Mouse (Mus musculus) hindbrain, embryonic 12.5 days (tissue): Measurements from ENCODE around the gene Zswim8. TPM values are rescaled to one million over a fixed set of nuclear protein-coding genes. Genes with fewer than 3 reads are reported as not detected.

ENCODE experiments used
- ATAC-seq: fragments of 200-750 bp; cut with Nextera tagmentation; 2 replicates; pipeline ENCODE4 v1.8.0; 2017; ENCODE audit warnings: moderate TSS enrichment; ENCODE audit not compliant: low FRiP score
- H3K27ac ChIP-seq: fragments of 300-500 bp; sonication (generic); 2 replicates; pipeline ENCODE4 v1.5.1; 2016; ENCODE audit warnings: mild to moderate bottlenecking
- H3K27me3 ChIP-seq: fragments of 300-500 bp; sonication (generic); 2 replicates; pipeline ENCODE4 v1.6.1; 2016; ENCODE audit warnings: mild to moderate bottlenecking
- H3K36me3 ChIP-seq: fragments of 300-500 bp; sonication (generic); 2 replicates; pipeline ENCODE4 v1.6.1; 2016; ENCODE audit warnings: mild to moderate bottlenecking
- H3K4me1 ChIP-seq: fragments of 300-500 bp; sonication (generic); 2 replicates; pipeline ENCODE4 v1.6.1; 2016
- H3K4me2 ChIP-seq: fragments of 300-500 bp; sonication (generic); replicated peaks from 2 replicates; pipeline ENCODE4 v1.6.1; 2016; ENCODE audit warnings: mild to moderate bottlenecking
- H3K4me3 ChIP-seq: fragments of 300-500 bp; sonication (generic); 2 replicates; pipeline ENCODE4 v1.5.1; 2016; ENCODE audit warnings: mild to moderate bottlenecking
- H3K9ac ChIP-seq: fragments of 300-500 bp; sonication (generic); 2 replicates; pipeline ENCODE4 v1.6.1; 2016; ENCODE audit warnings: mild to moderate bottlenecking, moderate library complexity
- H3K9me3 ChIP-seq: fragments of 300-500 bp; sonication (generic); replicated peaks from 2 replicates; pipeline ENCODE4 v1.6.1; 2016; ENCODE audit warnings: mild to moderate bottlenecking
- WGBS: fragments of 180-500 bp; shearing (Covaris S2); methylation state at CpG from one replicate; pipeline ENCODE4 v1.1.7; 2016; 5-methylcytosine and 5-hydroxymethylcytosine counted together
- polyA plus RNA-seq: library from polyadenylated mRNA; unstranded; fragments of >200 nt; fragmentation: Nextera tagmentation; extraction: Ambion mirVana; gene quantifications from 2 replicates; pipeline ENCODE4 v1.2.1, GENCODE M21; 2016

Zswim8 gene
- polyA plus RNA-seq, 1 experiment from 2014 or later = 60.1 TPM

DNA sequence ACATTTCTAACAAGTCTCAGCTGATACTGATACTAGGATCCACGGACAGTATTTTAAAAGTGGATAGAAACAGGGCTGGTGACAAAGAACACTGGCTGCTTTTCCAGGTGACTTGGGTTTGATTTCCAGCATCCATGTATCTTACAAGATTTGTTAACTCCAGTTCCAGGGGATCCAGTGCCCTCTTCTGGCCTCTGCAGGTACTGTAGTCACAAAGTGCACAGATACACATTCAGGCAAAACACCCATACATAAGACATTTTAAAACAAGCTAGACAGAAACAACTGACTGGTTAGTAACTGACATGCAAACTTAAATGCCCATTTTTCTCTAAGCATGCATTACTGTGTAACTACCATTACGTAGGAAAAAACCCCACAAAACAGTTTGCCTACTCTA, 34.4 kb upstream of the Zswim8 start:
- H3K27me3 ChIP-seq = peaks cover 14% of the 10 kb centered on the region; the same call in 1 of the 2 replicates
- no peak for ATAC-seq
- 90% methylated on average over 2 of the region's 2 CpGs for WGBS
- H3K36me3 ChIP-seq = peaks cover 20% of the 10 kb centered on the region
- H3K4me3 ChIP-seq = no peak overlapping the region
- no peaks in the 10 kb centered on the region for H3K9me3 ChIP-seq
- no peak overlapping the region for H3K4me2 ChIP-seq
- peaks cover 13% of the 10 kb centered on the region for H3K4me1 ChIP-seq
- no peak overlapping the region for H3K27ac ChIP-seq
- no peak overlapping the region for H3K9ac ChIP-seq

DNA sequence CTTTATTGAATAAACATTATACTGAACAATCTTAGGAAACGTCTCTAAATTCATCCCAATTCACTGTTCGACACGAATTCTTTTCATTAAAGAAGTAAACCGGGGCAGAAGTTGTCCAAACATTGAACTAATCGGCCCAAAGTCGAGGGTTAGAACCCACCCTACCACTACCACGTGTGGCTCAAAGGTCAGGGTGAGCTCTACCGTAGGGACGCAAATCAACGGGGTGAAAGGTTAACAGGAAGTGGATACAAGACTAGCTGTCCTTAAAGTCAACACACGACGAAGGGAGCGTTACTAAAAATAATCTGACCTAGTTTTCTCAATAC, 33.7 kb upstream of the Zswim8 start:
- Histone ChIP-seq H3K4me3 (peak overlapping the region; percentile 73), H3K27me3 (0 out of 2 replicates have a peak, but pooled peaks cover 8% of the 10 kb centered on the region), H3K36me3 (peaks cover 27% of the 10 kb centered on the region), H3K9me3 (no peaks in the 10 kb centered on the region), H3K9ac (0 out of 2 replicates have a peak overlapping the region, but pooled peaks have one; percentile 23), H3K27ac (peak overlapping the region; percentile 74), H3K4me1 (peaks cover 13% of the 10 kb centered on the region), H3K4me2 (peak overlapping the region; percentile 86)
- peak; percentile 82 for ATAC-seq
- WGBS = 12% methylated on average over 13 of the region's 13 CpGs

DNA sequence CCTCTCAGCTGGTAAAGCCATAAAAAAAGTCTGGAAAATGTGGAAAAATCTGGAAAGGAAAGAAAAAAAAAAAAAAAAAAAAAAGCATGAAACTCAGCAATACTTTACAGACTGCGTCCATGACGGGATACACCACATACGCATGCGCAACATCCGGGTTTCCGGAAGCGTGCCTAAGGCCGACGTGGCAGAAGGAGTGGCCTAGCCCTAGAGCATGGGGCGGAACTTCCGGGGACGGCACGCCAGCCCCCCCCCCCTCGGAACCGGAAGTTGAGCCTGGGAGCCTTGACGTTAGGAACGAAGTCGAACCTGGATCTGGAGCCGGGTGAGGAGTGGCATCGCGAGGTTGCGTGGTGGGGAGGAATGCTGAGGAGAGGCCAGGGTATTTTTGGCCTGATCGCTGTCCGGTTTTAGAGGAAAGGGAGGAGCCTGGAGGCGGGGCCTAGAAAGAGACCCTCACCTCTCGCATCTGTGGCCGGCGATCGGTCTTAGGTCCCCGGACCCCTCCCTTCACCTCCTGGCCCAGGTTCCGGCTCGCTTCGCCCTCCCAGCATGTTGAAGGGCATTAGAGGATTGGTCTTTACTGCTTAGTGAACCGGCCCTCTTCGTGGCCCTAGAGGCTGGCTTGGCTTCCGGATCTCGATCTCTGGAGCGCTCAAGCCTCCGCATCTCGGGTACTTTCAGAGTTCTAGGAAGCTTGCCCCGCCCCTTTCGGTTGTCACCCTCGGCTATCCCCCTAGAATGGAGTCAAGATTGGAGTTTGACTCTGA, 33.1 kb upstream of the Zswim8 start, which contains the start of gene Sec24c:
Sec24c (plus strand) TSS at position 245 of the 770 bp plus-strand sequence.
- WGBS = 2% methylated on average over 43 of the region's 43 CpGs
- Histone ChIP-seq H3K36me3 (peaks cover 32% of the 10 kb centered on the region), H3K27me3 (0 out of 2 replicates have a peak, but pooled peaks cover 3% of the 10 kb centered on the region), H3K9ac (peak within 1 kb of the TSS; percentile 86), H3K27ac (peak within 1 kb of the TSS; percentile 89), H3K4me3 (peak within 1 kb of the TSS; percentile 73), H3K4me2 (peak within 1 kb of the TSS; percentile 86), H3K9me3 (no peaks in the 10 kb centered on the region), H3K4me1 (peaks cover 13% of the 10 kb centered on the region)
- peak; percentile 96 for ATAC-seq

DNA sequence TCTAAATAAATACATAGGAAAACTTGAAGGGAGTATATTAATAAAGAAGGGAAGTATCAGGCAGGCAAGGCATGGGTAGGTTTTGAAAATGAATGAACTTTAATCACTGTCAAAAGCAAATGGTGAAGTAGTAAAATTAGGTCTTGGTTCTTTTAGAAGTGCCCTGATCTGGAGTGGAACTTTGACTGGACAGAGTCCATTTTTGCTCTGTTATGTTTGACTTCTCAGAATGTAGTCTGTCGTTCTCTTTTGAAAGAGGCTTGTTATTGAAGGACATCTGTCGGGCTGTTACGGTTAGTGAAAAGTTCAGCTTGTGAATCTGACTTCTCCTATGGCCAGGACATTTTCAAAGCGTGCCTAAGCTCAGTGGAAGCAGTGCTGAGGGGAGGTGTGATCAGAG, 29.4 kb upstream of the Zswim8 start:
- ATAC-seq = no peak
- no peak overlapping the region for H3K4me3 ChIP-seq
- H3K27me3 ChIP-seq = no peaks in the 10 kb centered on the region
- 94% methylated on average over 4 of the region's 4 CpGs for WGBS
- no peaks in the 10 kb centered on the region for H3K9me3 ChIP-seq
- no peak overlapping the region for H3K27ac ChIP-seq
- no peak overlapping the region for H3K9ac ChIP-seq
- no peak overlapping the region for H3K4me2 ChIP-seq
- peaks cover 68% of the 10 kb centered on the region for H3K36me3 ChIP-seq
- H3K4me1 ChIP-seq = peaks cover 13% of the 10 kb centered on the region

DNA sequence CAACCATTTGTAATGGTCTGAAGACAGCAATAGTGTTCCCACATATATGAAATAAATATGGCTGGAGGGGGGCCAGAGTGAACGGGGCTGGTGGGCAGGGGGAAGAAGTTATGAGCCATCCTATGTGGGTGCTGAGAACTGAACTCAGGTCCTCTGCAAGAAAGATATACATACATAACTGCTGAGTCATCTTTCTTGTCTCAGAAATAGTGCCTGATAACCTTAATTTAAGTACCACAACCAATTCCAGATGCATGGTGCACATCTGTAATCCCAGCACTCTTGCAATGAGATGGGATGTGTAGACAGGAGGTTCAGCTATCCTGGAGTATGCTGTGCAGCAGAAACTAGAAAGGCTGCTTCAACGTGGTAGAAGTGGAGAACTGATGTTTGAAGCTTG, 25.6 kb upstream of the Zswim8 start:
- Histone ChIP-seq H3K4me3 (no peak overlapping the region), H3K9ac (no peak overlapping the region), H3K27ac (no peak overlapping the region), H3K9me3 (no peaks in the 10 kb centered on the region), H3K36me3 (peaks cover 96% of the 10 kb centered on the region), H3K27me3 (no peaks in the 10 kb centered on the region), H3K4me2 (no peak overlapping the region), H3K4me1 (no peaks in the 10 kb centered on the region)
- 96% methylated on average over 2 of the region's 2 CpGs for WGBS
- ATAC-seq = no peak

DNA sequence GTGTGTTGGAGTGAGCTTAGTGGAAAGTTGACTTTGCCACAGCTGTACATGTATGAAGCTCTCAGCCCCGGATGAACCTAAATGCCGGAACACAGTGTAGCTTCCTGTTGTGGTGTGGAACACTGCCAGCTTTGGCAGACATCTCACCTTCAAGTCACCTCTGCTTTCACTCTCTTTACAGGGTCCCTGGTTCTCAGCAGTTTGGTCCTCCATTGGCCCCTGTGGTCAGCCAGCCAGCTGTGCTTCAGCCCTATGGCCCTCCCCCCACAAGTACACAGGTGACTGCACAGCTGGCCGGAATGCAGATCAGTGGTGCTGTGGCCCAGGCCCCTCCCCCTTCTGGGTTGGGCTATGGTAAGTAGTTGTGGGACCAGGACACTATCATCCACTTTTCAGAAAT, 24.9 kb upstream of the Zswim8 start:
- Histone ChIP-seq H3K4me1 (no peaks in the 10 kb centered on the region), H3K4me3 (no peak overlapping the region), H3K36me3 (peaks cover 98% of the 10 kb centered on the region), H3K9me3 (no peaks in the 10 kb centered on the region), H3K27me3 (no peaks in the 10 kb centered on the region), H3K9ac (no peak overlapping the region), H3K4me2 (no peak overlapping the region), H3K27ac (no peak overlapping the region)
- WGBS = 82% methylated on average over 3 of the region's 3 CpGs
- no peak for ATAC-seq

DNA sequence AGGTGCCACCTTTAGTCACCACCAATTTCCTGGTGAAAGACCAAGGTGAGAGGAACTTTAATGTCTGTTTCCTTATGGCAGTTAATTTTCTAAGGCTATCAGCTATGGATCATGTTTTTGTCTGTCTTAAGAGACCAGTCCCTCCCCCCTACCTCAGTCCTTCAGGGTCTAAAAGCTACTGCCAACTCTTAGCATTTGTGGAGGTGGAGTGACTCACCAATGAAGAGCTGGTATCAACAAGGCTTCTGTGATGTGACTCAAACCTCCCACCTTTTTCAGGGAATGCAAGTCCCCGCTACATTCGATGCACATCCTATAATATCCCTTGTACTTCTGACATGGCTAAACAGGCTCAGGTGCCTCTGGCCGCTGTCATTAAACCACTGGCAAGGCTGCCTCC, 20.8 kb upstream of the Zswim8 start:
- H3K27me3 ChIP-seq = no peaks in the 10 kb centered on the region
- no peak overlapping the region for H3K9ac ChIP-seq
- H3K4me1 ChIP-seq = no peaks in the 10 kb centered on the region
- no peak for ATAC-seq
- no peak overlapping the region for H3K27ac ChIP-seq
- peaks cover 99% of the 10 kb centered on the region for H3K36me3 ChIP-seq
- WGBS = 95% methylated on average over 3 of the region's 3 CpGs
- H3K4me3 ChIP-seq = no peak overlapping the region
- no peak overlapping the region for H3K4me2 ChIP-seq
- no peaks in the 10 kb centered on the region for H3K9me3 ChIP-seq

DNA sequence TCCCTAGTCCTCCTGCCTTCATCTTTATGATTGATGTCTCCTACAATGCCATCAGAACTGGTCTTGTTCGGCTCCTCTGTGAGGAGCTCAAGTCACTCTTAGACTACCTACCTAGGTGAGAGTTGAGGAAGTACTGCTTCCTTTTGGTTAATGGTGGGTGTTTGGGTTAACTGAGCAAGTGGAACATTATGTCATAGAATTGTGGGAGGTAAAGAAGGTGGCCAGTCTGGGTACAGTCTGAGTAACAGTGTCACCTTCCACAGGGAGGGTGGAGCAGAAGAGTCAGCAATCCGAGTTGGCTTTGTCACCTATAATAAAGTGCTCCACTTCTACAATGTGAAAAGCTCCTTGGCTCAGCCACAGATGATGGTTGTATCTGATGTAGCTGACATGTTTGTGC, 18.3 kb upstream of the Zswim8 start:
- no peak overlapping the region for H3K27ac ChIP-seq
- no peak overlapping the region for H3K4me3 ChIP-seq
- no peaks in the 10 kb centered on the region for H3K27me3 ChIP-seq
- no peak for ATAC-seq
- H3K9ac ChIP-seq = no peak overlapping the region
- 94% methylated on average over 2 of the region's 2 CpGs for WGBS
- no peaks in the 10 kb centered on the region for H3K9me3 ChIP-seq
- H3K4me2 ChIP-seq = no peak overlapping the region
- 0 out of 2 replicates have a peak, but pooled peaks cover under 1% of the 10 kb centered on the region for H3K4me1 ChIP-seq
- H3K36me3 ChIP-seq = peaks cover 99% of the 10 kb centered on the region

DNA sequence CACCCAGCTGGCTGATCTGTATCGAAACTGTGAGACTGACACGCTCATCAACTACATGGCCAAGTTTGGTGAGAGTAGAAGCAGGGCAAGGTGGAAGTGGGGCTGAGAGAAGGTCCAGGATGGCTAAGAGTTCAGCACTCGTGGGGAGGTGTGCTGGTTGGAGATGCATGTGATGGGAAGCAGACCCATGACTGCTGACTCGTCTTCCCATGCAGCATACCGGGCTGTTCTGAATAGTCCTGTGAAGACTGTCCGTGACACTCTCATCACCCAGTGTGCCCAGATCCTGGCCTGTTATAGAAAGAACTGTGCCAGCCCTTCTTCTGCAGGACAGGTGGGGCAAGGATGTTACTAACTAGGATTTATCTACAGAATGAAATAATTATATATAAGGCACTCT, 15.6 kb upstream of the Zswim8 start:
- H3K4me3 ChIP-seq = no peak overlapping the region
- WGBS = 90% methylated on average over 6 of the region's 6 CpGs

DNA sequence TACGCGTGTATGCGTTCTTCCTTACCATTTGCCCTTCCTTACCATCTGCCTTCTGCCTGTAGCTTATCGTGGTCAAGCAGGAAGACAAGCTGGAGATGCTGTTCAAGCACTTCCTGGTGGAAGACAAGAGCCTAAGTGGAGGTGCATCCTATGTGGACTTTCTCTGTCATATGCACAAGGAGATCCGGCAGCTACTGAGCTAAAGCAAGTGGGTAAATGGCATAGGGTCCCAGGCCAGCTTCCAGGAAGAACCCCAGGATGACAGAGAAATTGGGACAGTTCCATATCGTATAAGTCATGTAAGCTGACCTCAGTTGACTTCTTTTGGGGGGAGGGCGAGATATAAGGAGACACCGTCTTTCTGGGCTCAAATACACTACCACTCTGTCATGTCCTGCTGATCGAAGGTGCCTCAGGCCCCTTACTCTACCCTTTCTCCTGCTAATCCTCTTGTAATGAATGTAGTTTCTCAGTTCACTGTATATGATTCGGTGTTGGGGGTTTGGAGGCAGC, 13.7 kb upstream of the Zswim8 start:
- H3K9ac ChIP-seq = no peak overlapping the region
- peaks cover 63% of the 10 kb centered on the region for H3K36me3 ChIP-seq
- H3K4me1 ChIP-seq = peaks cover 38% of the 10 kb centered on the region
- H3K9me3 ChIP-seq = no peaks in the 10 kb centered on the region
- H3K27me3 ChIP-seq = no peaks in the 10 kb centered on the region
- no peak for ATAC-seq
- no peak overlapping the region for H3K4me2 ChIP-seq
- no peak overlapping the region for H3K27ac ChIP-seq
- H3K4me3 ChIP-seq = no peak overlapping the region
- 94% methylated on average over 10 of the region's 10 CpGs for WGBS

More for the DNA sequence above, 15.6 kb upstream of the Zswim8 start:
- H3K27ac ChIP-seq = no peak overlapping the region
- no peak for ATAC-seq
- H3K9ac ChIP-seq = no peak overlapping the region
- peaks cover 20% of the 10 kb centered on the region for H3K4me1 ChIP-seq
- no peaks in the 10 kb centered on the region for H3K27me3 ChIP-seq
- no peaks in the 10 kb centered on the region for H3K9me3 ChIP-seq
- peaks cover 76% of the 10 kb centered on the region for H3K36me3 ChIP-seq
- no peak overlapping the region for H3K4me2 ChIP-seq

DNA sequence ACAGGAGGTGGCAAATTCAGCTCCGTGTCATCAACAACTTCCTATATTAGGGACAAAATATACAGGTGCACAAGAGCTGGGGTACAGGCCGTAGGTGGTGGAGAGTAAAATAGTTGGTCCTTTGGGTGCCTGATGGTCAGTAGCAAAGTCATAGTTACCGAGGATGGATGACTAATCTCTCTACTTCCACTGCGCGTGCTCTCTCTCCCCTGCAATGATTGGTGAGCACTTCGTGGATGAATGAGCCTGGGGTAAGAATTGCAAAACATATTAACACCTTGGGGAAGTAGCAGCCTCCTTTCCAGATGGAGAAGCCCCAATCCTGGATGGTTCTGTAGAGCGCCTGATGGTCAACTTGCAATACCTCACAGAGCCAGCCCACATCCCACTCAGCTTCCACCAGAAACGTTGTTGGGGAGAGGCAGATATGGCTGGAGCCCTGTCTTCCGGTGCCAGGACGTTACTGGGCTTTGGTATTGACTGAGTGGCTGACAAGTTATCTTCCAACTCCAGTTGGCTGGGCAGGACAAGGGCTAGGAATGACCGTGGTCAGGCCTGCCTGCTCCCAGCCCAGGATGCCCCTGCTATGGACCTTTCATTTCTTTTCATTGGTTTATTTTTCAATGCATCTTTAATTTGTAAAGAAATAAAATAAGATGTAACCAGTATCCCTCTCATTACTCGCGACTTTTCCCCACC, 13.0 kb upstream of the Zswim8 start:
- Histone ChIP-seq H3K4me3 (peak overlapping the region; percentile 64), H3K4me2 (peak overlapping the region; percentile 83)
- 50% methylated on average over 13 of the region's 13 CpGs for WGBS

DNA sequence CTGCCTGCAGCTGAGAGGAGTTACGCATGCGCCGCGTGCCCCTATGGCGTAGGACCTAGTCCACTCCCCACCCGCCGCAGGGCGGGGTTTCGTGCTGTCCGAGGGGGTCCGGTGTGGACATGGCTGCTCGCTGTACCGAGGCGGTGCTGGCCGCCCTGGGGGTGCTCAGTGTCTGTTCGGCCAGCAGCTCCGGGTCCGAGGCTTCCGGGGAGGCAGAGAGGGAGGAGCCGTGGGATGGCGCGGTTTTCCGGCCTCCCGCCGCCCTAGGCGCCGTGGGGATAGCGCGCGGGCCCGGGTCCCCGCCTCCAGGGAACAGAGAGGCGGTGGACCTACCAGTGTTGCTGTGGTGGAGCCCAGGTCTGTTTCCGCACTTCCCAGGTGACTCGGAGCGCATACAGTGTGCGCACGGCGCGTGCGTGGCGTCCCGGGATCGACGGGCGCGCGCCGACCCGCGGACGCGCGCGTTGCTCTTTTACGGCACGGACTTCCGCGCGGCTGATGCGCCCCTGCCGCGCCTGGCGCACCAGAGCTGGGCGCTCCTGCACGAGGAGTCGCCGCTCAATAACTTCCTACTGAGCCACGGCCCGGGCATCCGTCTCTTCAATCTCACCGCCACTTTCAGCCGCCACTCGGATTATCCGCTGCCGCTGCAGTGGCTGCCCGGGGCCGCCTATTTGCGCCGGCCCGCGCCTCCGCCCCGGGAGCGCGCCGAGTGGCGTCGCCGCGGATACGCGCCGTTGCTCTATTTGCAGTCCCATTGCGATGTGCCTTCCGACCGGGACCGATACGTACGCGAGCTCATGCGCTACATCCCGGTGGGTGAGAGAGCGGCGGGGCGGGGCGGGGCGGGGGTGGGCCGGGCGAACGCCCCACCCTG, 12.2 kb upstream of the Zswim8 start, which contains the start of gene Fut11:
Fut11 (plus strand) TSS at position 85 of the 877 bp plus-strand sequence.
- peak within 1 kb of the TSS; percentile 64 for H3K4me3 ChIP-seq
- ATAC-seq = peak; percentile 94
- peak within 1 kb of the TSS; percentile 83 for H3K4me2 ChIP-seq
- peak within 1 kb of the TSS; percentile 96 for H3K27ac ChIP-seq
- peaks cover 50% of the 10 kb centered on the region for H3K4me1 ChIP-seq
- H3K36me3 ChIP-seq = peaks cover 48% of the 10 kb centered on the region
- H3K9me3 ChIP-seq = no peaks in the 10 kb centered on the region
- under 1% methylated on average over 110 of the region's 111 CpGs for WGBS
- H3K9ac ChIP-seq = peak within 1 kb of the TSS; percentile 76
- H3K27me3 ChIP-seq = no peaks in the 10 kb centered on the region

More for the DNA sequence above, 13.0 kb upstream of the Zswim8 start:
- ATAC-seq = peak; percentile 49
- H3K4me1 ChIP-seq = peaks cover 45% of the 10 kb centered on the region
- H3K9ac ChIP-seq = peak overlapping the region; percentile 76
- H3K9me3 ChIP-seq = no peaks in the 10 kb centered on the region
- peak overlapping the region; percentile 96 for H3K27ac ChIP-seq
- H3K27me3 ChIP-seq = no peaks in the 10 kb centered on the region
- H3K36me3 ChIP-seq = peaks cover 56% of the 10 kb centered on the region
